Mouse (Mus musculus) 416B (cell line): ENCODE results near the gene Tnrc18.

ENCODE experiments used
- DNase-seq: peaks from one replicate; pipeline ENCODE4 v3.0.0; 2011; ENCODE audit warnings: low read depth

Tnrc18 gene

DNA sequence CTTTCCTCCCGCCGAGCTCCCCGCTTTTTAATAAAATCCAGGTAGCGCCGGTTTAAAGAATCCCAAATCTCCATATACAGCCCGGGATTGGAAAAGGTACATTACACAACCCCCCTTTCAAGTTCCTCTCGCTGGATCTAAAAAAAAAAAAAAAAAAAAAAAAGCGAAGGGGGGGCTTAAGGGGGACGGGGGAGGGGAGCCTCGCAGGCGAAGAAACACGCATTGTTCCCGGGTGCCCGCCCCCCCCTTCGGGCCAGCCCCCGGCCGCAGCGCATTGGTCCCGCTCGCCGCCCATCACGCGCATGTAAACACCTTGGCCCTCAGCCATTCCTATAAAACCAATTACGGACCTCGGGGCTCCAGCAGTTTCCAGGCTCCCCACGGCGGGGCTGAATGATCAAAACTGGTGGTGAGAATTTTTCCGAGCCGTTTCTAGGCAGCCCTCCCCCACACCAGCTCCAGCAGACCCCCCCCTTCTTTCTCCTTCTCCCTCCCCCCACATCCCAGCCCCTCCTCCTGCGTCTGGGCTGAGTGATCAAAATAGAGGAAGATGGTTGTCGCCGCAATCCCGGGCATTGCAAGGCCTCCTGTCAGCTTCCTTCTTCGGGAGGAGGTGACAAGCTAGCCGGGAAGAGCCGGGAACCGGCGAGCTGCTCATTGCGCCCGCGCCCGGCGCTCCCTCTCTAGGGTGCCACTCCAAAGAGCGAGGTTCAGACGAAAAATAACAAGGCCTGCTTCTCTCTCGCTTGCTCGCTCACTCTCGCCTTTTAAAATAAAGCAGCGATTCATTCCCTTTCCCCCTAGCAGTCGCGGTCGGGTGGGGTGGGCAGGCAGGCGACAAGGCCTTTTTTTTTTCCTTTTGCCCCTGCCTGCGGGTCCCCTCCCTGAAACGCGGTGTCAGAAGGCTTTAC is at the start of gene Tnrc18:
TSS of gene Tnrc18 (minus strand) at position 139 of the 911 bp plus-strand sequence.
- peak; percentile 100 for DNase-seq

DNA sequence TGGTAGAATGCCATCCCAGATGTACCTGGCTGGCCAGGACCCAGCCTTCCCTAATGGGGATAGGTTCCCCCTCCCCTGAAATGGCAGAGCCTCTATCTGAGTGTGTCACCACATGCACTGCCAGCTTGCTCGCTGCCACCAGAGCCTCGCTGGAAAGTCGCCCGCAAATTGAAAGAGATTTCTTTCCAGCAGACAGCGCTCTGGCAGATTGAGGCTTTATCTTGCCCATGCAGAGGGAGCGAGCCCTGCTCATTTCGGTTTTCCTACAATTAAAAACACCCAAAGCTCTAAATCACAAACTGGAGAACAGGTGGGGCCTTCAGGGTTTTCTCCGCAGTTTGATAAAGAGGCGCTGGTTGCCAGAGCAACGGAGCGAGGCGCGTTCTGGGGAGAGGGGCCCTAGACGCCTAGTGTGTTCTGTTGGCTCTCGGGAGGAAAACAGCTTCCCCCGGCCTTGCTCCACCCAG is 40.3 kb upstream of the Tnrc18 start:
- DNase-seq: no peak

DNA sequence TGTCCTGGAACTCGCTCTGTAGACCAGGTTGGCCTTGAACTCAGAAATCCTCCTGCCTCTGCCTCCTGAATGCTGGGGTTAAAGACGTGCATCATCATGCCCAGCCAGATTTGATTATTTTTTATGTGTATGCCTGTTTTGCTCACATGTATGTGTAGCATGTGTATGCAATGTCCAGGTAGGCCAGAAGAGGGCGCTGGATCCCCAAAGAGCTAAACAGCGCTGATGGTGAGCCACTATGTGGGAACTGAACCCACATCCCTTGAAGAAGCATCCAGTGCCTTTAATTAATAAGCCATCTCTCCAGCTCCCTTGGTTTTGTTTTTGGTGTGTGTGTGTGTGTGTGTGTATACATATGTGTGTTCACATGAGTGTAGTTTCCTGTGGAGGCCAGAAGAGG is 38.9 kb upstream of the Tnrc18 start:
- DNase-seq: no peak

DNA sequence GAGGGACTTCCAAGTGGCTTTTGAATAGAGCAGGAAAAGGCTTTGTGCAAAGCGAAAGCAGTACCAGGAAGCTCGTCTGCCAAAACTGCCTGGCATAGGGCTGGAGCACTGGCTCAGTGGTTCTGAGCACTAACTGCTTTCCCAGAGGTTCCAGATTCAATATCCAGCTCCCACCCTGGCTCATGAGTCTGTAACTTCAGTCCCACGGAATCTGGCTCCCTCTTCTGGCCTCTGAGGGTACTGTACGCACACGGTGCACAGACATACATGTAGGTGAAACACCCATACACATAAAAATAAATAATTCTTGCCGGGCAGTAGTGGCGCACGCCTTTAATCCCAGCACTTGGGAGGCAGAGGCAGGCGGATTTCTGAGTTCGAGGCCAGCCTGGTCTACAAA is 37.4 kb upstream of the Tnrc18 start:
- peak; percentile 80 for DNase-seq

DNA sequence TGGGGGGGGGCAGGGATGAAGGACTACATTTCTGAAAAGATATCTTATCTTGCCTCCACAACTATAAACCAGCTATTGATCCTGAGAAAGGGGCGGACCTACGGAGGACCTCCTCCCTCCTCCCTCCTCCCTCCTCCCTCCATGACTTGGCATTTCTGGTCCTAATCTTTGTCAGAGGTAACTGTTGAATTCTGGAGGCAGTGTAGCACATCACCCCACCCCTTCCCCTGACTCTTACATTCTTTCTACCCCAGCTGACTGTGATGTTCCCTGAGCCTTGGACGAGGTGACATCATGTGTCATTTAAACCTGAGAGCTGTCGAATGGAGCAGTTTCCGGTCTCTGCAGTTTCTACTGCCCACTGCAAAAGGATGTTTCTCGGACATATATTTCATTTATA is 36.1 kb upstream of the Tnrc18 start:
- DNase-seq: peak; percentile 31

DNA sequence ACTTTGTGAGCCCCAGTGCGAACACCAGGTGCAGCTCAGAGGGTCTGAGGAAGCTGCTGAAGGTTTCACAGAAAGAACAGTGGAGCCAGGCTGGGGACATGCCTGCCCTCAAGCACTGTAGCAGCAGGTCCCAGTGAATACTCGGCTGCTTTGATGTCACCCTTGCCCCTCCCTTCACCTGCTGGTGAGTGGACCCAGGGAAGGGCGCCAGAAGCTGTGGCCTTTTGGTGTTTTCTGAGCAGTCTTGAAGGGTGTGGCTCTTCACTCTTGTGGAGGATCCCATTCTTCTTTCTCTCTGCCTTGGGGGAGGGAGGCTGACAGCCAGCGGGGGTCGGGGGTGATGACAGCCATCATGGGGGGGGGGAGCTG is 34.2 kb upstream of the Tnrc18 start:
- no peak for DNase-seq

DNA sequence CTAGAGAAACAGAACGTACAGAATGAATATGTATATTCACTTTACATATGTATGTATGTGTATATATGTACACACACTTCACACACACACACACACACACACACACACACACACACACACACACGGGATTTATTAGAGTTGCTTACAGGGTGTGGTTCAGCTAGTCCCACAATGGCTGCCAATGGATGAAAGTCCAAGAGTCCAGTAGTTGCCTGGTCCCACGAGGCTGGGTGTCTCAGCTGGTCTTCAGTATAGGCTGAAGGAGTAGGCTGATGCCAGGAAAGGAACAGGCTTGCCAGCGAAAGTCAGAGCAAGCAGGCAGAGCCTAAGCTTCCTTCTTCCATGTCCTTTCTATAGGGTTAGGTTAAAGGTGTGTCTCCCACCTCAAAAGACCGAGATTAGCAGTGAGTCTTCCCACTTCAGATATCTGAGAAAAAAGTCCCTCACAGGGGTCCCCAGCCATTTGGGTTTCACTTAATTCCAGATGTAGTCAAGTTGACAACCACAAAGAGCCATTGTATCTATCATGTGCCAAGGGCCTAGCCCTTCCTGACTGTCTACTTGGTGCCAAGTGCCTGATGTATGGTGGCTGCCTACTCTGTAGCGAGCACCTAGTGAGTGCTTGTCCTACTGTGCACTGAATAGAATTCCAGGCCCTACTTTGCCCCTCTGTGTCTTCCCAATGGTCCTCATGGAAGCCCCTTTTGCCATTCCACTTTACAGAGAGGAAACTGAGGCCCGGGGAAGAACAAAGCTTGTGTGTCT is 33.6 kb upstream of the Tnrc18 start:
- DNase-seq: no peak

DNA sequence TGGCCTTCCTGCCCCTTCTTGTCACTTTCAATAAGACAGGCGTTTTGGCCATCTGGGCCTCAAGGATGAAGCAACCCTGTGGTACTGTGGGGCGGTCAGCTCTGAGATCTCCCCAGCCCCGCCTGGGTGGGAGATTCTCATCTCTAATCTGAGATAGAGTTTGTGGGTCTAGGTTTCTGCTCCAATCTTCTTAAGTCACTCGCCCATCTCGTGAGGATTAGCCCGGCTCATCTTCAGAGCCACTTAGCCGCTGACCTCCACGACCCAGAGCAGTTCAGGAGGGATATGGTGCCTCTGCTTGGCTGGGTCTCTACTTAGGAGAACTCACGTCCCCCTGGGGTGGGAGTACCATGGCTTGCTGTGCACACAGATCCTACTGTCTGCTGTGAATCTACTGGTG is 33.0 kb upstream of the Tnrc18 start:
- no peak for DNase-seq

DNA sequence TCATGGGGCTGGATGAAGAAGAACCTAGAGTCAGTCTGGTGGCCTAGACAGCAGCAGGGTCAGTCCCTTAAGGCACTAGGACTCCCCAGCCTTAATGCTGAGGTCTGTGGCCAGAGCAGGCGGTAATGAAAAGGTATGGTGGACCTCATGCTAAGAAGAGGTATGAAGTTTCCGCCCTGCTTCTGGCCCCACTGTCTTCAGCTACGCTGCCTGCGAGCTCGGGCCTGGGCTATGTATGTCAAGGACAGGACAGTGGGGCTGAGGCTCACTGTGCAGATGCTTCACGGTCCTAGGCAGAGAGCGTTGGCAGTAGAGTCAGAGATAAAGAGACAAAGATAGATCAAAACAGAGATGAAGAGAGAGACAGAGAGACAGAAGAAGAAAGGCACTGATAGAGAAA is 31.4 kb upstream of the Tnrc18 start:
- DNase-seq: no peak

DNA sequence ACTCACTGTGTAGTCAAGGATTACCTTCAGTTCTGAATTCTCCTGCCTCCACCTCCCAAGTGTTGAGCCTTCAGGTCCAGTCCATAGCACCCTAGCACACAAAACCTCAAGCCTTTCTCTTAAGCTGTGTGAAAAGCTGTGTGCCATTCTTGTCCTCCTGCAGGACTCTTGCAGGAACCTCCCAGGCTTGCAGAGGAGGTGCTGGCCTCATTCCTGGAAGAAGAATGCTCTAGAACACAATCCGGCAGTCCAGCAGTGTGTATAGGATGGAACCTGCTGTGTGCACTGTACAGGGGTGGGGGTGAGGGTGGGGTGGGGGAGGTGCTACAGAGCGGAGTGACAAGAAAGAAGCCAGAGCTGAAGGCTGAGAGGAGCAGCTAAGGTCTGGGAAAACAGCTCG is 30.7 kb upstream of the Tnrc18 start:
- DNase-seq: no peak

DNA sequence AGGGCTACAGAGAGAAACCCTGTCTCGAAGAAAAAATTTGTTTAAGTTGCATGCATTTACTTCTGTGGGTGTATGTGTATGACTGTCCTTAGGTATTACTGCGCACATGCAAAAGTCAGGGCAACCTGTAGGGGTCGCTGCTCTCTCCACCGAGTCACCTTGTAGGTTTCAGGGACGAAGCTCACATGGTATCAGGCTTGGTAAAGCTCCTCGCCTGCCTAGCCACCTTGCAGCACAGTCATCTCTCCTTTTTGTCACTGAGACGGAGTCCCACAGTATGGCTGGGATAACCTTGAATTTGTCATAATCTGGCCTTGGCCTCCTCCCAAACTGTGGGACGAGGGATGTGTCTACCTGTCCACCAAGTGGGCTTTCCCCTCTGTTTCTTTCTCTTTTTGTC is 27.0 kb upstream of the Tnrc18 start:
- DNase-seq: peak; percentile 60

DNA sequence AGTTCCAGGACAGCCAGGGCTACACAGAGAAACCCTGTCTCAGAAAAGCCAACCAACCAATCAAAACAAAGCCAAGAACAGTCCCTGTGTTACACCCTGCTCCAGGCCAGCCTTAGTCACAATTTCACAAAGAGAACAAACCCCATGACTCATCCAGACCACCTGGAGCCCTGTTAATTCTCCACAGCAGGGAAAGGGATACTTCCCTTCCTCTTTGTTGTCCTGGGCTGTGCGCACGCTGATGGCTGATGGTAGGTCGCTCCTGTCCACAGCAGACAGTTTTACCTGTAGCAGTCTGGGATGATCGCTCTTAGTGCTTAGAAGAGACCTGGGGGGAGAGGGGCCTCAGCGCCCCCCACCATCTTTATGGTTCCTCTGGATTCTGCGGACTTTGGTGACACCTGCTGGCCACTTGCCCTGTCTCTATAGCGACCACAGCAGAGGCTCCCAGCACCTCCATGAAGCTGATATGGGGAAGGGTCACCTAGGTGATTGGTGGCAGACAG is 24.7 kb upstream of the Tnrc18 start:
- DNase-seq: peak; percentile 47

DNA sequence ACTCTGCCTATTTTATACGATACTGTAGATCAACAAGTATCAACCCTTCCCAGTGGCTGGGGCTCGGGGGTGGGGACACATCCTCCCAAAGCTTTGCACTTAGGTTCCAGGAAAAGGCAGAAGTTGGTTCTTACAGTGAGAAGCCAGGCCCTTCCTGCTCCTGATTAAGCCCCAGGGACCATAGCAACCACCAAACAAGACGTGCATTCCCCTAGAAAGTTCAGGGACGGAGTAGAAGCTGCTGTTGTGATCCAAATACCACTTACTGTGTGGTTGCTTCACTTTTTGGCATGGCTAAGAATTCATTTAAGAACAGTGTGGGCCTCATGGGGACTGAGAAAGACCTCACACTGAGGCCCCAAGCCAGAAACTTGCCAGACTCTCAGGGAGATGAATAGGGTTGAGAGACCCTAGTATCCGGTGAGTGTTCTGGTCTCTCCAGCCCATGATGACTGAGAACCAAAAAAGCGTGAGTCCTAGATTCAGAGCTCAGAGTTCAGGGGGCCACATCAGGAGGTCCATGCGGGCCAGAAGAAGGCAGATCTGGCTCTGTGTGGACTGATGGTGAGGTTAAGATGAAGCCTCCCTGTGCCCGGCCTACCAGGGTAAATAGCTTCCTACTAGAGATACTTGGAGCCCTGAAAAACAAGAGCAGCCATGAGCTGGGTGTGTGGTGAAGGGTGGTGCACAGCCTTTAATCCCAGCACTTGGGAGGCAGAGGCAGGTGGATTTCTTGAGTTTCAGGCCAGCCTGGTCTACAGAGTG is 24.1 kb upstream of the Tnrc18 start:
- no peak for DNase-seq

DNA sequence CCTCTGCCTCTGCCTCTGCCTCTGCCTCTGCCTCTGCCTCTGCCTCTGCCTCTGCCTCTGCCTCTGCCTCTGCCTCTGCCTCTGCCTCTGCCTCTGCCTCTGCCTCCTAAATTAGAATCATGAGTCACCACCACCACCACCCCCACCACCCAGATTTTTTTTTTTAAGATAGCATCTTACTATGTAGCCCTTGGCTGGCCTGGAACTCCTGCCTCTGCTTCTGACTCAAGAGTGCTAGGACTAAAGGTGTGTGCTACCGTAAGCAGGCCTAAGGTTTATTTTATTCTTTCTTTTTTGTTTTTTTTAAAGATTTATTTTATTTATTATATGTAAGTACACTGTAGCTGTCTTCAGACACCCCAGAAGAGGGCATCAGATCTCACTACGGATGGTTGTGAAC is 20.0 kb upstream of the Tnrc18 start:
- peak; percentile 58 for DNase-seq

DNA sequence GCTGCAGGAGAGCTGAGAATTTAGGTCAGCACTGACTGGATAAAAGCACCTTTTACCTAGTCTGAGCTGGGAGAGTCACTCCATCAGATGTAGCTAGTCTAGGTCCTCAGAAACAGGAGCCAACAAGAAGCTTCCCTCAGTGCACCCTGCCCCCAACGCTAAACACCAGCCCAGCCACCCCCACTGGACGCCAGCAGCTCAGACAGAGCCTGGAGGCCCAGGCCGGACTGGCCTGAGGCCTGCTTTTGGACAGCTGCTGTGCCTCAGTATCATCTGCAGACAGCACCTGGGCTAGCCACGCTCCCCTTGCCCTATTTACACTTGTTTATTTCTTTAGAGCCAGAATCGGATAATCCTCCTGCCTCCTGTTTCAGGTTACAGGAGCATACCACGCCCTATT is 19.4 kb upstream of the Tnrc18 start:
- no peak for DNase-seq

DNA sequence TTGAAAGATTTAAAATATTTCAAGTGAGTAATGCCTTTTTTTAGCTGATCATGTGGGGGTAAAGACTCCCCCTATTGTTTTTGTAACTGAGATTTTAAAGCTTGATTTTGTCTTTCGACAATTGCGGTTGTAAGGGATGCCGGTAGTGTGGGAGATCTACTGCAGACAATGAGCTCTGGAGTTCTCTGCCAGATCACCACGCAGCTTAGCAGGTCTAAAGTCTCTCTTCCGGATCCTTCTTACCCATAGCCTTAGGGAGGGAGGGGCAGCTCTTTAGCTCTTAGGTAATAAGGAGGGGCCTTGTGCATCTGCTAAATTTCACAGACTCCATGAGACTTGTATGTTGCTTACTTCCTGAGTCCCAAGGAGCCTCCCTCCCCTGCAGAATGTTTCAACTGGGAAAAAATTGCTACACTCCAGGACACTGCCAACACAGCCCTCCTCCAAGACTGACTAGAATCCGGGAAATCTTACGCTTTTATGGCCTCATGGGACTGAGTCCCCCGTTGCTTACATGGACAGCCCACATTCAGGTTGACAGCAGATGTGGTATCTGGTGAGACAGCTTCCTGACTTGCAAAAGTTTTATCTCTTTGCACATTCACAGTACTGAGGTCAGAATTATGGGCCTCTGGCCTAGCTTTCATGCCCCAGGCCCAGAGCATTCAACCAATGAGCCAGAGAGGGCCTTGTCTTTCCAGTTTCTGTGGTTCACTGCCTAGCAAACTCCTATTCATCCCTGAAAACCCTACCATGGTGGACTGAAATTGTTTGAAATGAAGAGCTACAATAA is 16.4 kb upstream of the Tnrc18 start:
- DNase-seq: peak; percentile 74

DNA sequence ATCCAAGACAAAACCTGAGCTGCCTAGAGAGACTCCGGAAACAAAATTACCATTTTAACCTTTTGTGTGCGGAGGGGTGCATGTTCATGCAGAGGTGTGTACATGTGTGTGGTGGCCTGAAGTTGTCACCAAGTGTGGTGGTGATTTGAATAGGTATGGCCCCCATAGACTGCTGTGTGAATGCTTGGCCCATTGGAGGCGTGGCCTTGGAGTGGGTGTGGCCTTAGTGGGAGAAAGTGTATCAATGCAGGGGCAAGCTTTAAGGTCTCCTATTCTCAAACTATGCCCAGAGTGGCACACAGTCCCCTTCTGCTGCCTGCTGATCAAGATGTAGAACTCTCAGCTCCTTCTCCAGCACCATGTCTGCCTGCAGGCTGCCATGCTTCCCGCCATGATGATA is 8.7 kb upstream of the Tnrc18 start:
- no peak for DNase-seq

DNA sequence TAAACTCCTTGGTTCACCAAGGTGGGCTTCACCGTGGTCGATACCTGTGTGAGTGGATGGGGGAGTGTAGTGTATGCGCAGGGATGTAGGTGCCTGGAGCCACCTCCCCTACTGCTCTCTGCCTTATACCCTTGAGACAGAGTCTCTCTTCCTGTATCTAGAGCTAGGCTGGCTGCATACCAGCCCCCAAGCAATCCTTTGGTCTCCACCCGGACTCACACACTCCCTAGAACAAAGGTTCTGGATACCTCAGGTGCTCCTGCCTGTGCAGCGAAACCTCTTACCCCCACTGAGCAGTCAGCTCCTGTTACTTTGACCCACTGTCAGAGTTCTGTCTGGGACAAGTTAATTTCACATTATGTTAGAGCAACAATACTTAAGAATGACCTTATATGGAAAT is 8.2 kb upstream of the Tnrc18 start:
- DNase-seq: no peak

DNA sequence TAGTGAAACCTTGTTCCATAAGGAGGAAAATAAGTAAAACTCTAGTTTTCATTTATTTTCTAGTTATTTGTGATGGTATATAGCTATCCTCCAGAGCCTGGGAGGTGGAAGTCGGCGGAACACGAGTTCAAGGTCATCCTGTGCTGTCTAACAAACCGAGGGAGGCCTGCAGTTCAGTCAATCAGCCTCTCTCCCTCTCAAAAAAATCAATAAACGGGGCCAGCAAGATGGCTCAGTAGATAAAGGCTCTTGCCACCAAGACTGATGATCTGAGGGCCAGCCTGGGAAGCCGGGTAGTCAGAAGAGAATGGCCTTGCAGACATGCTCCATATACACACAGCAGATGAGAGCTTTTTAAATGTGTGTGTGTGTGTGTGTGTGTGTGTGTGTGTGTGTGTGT is 6.6 kb upstream of the Tnrc18 start:
- DNase-seq: peak; percentile 40

DNA sequence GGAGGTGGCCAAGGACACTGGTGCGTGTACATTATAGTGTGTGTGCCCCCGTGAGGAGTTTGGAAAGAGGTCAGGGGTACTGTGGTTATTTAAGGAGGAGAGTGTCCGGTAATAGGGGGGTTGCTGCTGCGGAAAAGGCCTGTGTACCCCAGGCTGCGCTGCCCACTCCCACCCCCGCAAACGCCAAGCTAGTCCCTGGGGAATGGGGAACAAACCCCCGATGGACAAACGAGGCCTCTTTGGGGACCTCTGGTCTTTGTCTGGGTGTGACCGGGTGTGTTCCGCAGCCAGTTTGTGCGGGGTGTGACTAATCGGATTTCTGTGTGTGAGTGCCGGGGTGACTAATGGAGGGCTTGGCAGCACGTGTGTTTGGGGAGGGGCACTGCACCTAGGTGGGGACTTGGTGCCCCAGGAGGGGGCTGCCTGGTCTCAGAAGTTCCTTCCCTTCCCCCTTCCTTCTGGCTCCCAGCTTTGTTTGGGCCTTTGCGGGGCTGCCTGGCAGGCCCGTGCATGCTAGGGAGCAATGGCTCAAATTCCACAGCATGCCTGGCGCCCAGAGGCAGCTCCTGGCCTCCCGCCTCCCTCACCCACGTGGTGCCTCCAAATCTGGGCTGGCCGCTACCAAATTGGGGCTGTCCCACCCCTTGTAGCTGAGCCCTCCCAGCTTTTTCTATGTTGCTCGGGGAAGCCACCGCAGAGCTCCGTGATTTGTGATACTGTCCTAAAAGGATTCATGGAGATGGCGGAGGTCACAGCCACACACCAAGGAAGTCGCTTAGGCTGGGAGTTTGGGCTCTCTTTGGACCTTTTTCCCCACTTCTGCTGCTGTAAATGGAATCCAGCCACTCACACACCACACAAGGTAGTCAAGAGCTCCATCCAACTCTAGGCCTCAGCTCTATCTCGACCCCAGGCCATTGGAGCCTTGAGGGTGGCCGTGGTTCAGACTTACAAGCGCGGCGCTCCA is 5.9 kb upstream of the Tnrc18 start:
- peak; percentile 87 for DNase-seq
